Mouse (Mus musculus): Measurements from ENCODE around the gene Myom1. TPM values are rescaled to one million over a fixed set of nuclear protein-coding genes. Genes with fewer than 3 reads are reported as not detected.
A peak's percentile ranks its signal among the peaks of the same experiment; 100 is the strongest.

The Myom1 gene
- polyA plus RNA-seq, 1 experiment from 2014 or later = 7.2 TPM

- Histone ChIP-seq H3K27me3 (no peaks in the 10 kb centered on the region), H3K4me1 (no peaks in the 10 kb centered on the region), H3K4me3 (no peak overlapping the region), H3K27ac (no peak overlapping the region), H3K9ac (no peak overlapping the region), H3K4me2 (replicated peaks) (no peak overlapping the region), H3K36me3 (peaks cover 45% of the 10 kb centered on the region), H3K9me3 (no peaks in the 10 kb centered on the region)
- WGBS = 88% methylated on average over 20 of the region's 20 CpGs
- no peak for ATAC-seq (ENCODE audit: insufficient number of reproducible peaks, insufficient read depth, low FRiP score, low TSS enrichment)
Measured at GRCm38 (mm10) chr17:70979345-70980223, 22.8 kb upstream of the Myom1 start.

DNA sequence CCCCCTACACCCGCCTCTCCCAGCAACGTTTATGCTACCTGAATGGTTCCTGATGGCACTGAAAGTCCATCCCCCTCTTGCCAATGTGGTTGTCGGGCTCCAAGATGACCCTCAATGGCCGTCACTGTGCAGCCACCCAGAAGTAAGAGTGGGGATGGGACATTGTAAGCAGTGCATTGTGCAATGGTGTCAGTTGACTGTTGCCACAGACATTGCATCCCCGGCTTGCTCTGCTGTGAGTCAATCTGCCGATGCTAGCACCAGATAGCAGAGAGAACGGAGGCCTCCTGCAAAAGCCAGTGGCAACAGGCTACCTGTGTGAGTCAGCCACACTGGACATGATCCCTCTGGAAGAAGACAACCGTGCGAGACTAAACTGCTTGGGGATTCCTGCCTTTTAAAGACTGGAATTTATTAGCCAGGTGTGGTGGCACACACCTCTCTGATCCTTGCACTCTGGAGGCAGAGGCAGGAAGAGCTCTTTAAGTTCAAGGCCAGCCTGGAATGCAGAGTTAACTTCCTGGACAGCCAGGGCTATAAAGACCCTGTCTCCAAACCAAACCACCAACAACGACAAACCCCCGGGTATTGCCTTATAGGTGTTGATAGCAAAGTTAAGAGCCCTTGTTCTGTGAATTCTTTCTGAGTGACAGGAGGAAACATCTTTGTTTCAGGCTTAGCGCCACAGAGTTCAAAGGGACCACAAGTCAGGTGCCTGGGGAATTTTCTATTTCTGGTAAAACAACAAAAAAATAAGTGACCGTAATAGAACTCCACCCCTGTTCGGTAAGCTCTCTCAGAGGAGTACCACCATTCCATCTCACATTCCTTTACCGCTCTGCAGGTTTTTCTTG lies 16.7 kb upstream of the Myom1 start:
- 82% methylated on average over 15 of the region's 15 CpGs for WGBS
- H3K9me3 ChIP-seq = no peaks in the 10 kb centered on the region
- peaks cover 32% of the 10 kb centered on the region for H3K36me3 ChIP-seq
- peaks cover 11% of the 10 kb centered on the region for H3K4me1 ChIP-seq
- H3K4me3 ChIP-seq = no peak overlapping the region
- no peak for ATAC-seq (ENCODE audit: insufficient number of reproducible peaks, insufficient read depth, low FRiP score, low TSS enrichment)
- no peak overlapping the region for H3K4me2 ChIP-seq (replicated peaks)
- no peak overlapping the region for H3K9ac ChIP-seq
- no peaks in the 10 kb centered on the region for H3K27me3 ChIP-seq
- no peak overlapping the region for H3K27ac ChIP-seq

DNA sequence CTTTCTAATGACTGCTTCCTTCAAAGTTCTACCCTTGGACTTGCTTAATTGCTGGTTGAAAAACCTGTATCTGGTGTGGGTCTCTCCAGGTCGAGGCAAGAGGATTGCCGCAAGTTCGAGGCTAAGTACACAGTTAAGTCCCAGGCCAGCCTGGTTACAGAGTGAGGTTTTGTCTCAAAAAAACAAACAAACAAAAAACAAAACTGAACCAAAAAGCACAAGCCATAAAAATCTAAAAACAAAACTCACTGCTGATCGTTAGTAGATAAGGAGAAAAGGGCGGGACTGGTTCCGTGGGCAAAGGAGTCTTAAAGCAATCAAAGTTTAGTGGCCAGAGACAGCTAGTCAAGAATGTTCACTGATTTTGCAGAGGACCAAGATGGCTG lies 16.1 kb upstream of the Myom1 start:
- peaks cover 15% of the 10 kb centered on the region for H3K4me1 ChIP-seq
- ATAC-seq (ENCODE audit: insufficient number of reproducible peaks, insufficient read depth, low FRiP score, low TSS enrichment) = no peak
- H3K36me3 ChIP-seq = peaks cover 28% of the 10 kb centered on the region
- H3K27me3 ChIP-seq = no peaks in the 10 kb centered on the region
- 90% methylated on average over 6 of the region's 6 CpGs for WGBS
- no peaks in the 10 kb centered on the region for H3K9me3 ChIP-seq
- no peak overlapping the region for H3K27ac ChIP-seq
- H3K9ac ChIP-seq = no peak overlapping the region
- no peak overlapping the region for H3K4me2 ChIP-seq (replicated peaks)
- no peak overlapping the region for H3K4me3 ChIP-seq

- 88% methylated on average over 15 of the region's 15 CpGs for WGBS
Measured at GRCm38 (mm10) chr17:70986831-70987660, 15.4 kb upstream of the Myom1 start.

GRCm38 (mm10) chr17:70988337-70988767 lies 14.1 kb upstream of the Myom1 start:
- WGBS = 93% methylated on average over 12 of the region's 12 CpGs
- Histone ChIP-seq H3K36me3 (peaks cover 26% of the 10 kb centered on the region), H3K27ac (no peak overlapping the region), H3K9ac (no peak overlapping the region), H3K4me3 (no peak overlapping the region), H3K4me1 (peaks cover 27% of the 10 kb centered on the region), H3K4me2 (replicated peaks) (no peak overlapping the region), H3K27me3 (no peaks in the 10 kb centered on the region), H3K9me3 (no peaks in the 10 kb centered on the region)
- ATAC-seq (ENCODE audit: insufficient number of reproducible peaks, insufficient read depth, low FRiP score, low TSS enrichment) = no peak

More at GRCm38 (mm10) chr17:70986831-70987660, 15.4 kb upstream of the Myom1 start:
- no peak overlapping the region for H3K4me2 ChIP-seq (replicated peaks)
- no peak overlapping the region for H3K27ac ChIP-seq
- no peaks in the 10 kb centered on the region for H3K27me3 ChIP-seq
- no peak overlapping the region for H3K9ac ChIP-seq
- peaks cover 22% of the 10 kb centered on the region for H3K36me3 ChIP-seq
- no peaks in the 10 kb centered on the region for H3K9me3 ChIP-seq
- H3K4me3 ChIP-seq = no peak overlapping the region
- ATAC-seq (ENCODE audit: insufficient number of reproducible peaks, insufficient read depth, low FRiP score, low TSS enrichment) = no peak
- peaks cover 21% of the 10 kb centered on the region for H3K4me1 ChIP-seq

GRCm38 (mm10) chr17:70989430-70989829 lies 13.0 kb upstream of the Myom1 start:
- H3K4me1 ChIP-seq = peaks cover 31% of the 10 kb centered on the region
- 60% methylated on average over 8 of the region's 8 CpGs for WGBS
- no peak for ATAC-seq (ENCODE audit: insufficient number of reproducible peaks, insufficient read depth, low FRiP score, low TSS enrichment)

GRCm38 (mm10) chr17:70989991-70990390 lies 12.4 kb upstream of the Myom1 start:
- H3K4me2 ChIP-seq (replicated peaks) = peak overlapping the region; percentile 65
- peaks cover 36% of the 10 kb centered on the region for H3K36me3 ChIP-seq
- peak; percentile 65 for ATAC-seq (ENCODE audit: insufficient number of reproducible peaks, insufficient read depth, low FRiP score, low TSS enrichment)
- H3K27ac ChIP-seq = peak overlapping the region; percentile 88
- H3K4me3 ChIP-seq = peak overlapping the region; percentile 71
- H3K9me3 ChIP-seq = no peaks in the 10 kb centered on the region
- no peaks in the 10 kb centered on the region for H3K27me3 ChIP-seq
- H3K9ac ChIP-seq = peak overlapping the region; percentile 72
- H3K4me1 ChIP-seq = peaks cover 35% of the 10 kb centered on the region
- 1% methylated on average over 24 of the region's 24 CpGs for WGBS

More at GRCm38 (mm10) chr17:70989430-70989829, 13.0 kb upstream of the Myom1 start:
- Histone ChIP-seq H3K4me3 (peak overlapping the region; percentile 71), H3K27me3 (no peaks in the 10 kb centered on the region), H3K36me3 (peaks cover 30% of the 10 kb centered on the region), H3K9ac (peak overlapping the region; percentile 72; the same call in 1 of the 2 replicates), H3K4me2 (replicated peaks) (peak overlapping the region; percentile 65), H3K9me3 (no peaks in the 10 kb centered on the region), H3K27ac (no peak overlapping the region)

- peak overlapping the region; percentile 72 for H3K9ac ChIP-seq
- H3K4me1 ChIP-seq = peaks cover 35% of the 10 kb centered on the region
- H3K27ac ChIP-seq = peak overlapping the region; percentile 88
- H3K4me2 ChIP-seq (replicated peaks) = peak overlapping the region; percentile 65
- H3K9me3 ChIP-seq = no peaks in the 10 kb centered on the region
- 1% methylated on average over 64 of the region's 70 CpGs for WGBS
- H3K4me3 ChIP-seq = peak overlapping the region; percentile 71
- peak; percentile 82 for ATAC-seq (ENCODE audit: insufficient number of reproducible peaks, insufficient read depth, low FRiP score, low TSS enrichment)
- H3K27me3 ChIP-seq = no peaks in the 10 kb centered on the region
- H3K36me3 ChIP-seq = peaks cover 35% of the 10 kb centered on the region
Measured at GRCm38 (mm10) chr17:70990403-70991303, 11.8 kb upstream of the Myom1 start.

DNA sequence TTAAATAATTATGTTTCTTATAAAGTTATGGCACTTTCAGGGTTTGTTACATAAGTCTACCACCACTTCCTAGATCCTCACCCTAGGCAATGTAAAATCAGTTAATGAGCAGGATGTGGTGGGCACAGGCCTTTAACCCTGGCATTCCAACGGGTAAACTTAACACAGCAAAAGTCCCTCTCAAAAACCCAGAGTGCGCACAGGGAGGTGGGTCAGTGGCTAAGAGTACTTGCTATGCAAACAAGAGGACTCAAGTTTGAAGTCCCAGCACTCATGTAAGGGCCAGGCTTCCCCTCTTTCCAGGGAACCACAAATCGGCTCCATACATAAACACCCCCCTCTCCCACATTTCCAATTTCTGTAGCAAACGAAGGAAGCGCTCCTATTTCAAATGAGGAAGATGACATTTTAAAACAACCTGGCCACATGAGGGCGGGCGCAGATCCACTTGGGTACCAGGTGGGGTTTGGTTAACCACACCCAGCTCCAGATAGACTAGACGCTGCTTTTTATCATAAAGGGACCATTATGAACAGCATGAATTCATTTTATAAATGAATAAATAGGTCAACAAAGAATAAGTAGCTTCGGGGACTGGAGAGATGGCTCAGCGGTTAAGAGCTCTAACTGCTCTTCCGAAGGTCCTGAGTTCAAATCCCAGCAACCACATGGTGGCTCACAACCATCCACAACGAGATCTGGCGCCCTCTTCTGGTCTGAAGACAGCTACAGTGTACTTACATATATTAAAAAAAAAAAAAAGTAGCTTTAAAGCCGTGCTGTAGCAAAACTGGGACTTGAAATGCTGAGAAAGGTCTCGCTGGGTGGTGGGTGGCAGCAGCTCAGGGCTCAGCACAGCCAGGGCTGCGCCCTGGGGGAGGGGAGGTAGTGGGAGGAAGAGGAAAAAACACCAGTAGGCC lies 10.5 kb upstream of the Myom1 start:
- H3K36me3 ChIP-seq = peaks cover 34% of the 10 kb centered on the region
- H3K27ac ChIP-seq = peak overlapping the region; percentile 88
- H3K4me2 ChIP-seq (replicated peaks) = no peak overlapping the region
- 81% methylated on average over 16 of the region's 16 CpGs for WGBS
- peaks cover 35% of the 10 kb centered on the region for H3K4me1 ChIP-seq
- H3K4me3 ChIP-seq = no peak overlapping the region
- no peaks in the 10 kb centered on the region for H3K27me3 ChIP-seq
- H3K9ac ChIP-seq = no peak overlapping the region
- no peak for ATAC-seq (ENCODE audit: insufficient number of reproducible peaks, insufficient read depth, low FRiP score, low TSS enrichment)
- H3K9me3 ChIP-seq = no peaks in the 10 kb centered on the region

- peaks cover 34% of the 10 kb centered on the region for H3K36me3 ChIP-seq
- peaks cover 35% of the 10 kb centered on the region for H3K4me1 ChIP-seq
- H3K9me3 ChIP-seq = no peaks in the 10 kb centered on the region
- H3K4me3 ChIP-seq = no peak overlapping the region
- 0 out of 2 replicates have a peak overlapping the region, but pooled peaks have one; percentile 8 for H3K27ac ChIP-seq
- H3K27me3 ChIP-seq = no peaks in the 10 kb centered on the region
- H3K4me2 ChIP-seq (replicated peaks) = no peak overlapping the region
- no peak overlapping the region for H3K9ac ChIP-seq
- no peak for ATAC-seq (ENCODE audit: insufficient number of reproducible peaks, insufficient read depth, low FRiP score, low TSS enrichment)
- WGBS = 87% methylated on average over 9 of the region's 9 CpGs
Measured at GRCm38 (mm10) chr17:70992662-70993061, 9.8 kb upstream of the Myom1 start.
